Mouse (Mus musculus): ENCODE measurements around the gene Eya2. TPM values are rescaled to one million over a fixed set of nuclear protein-coding genes. Genes with fewer than 3 reads are reported as not detected.
A peak's percentile ranks its signal among the peaks of the same experiment; 100 is the strongest.

Eya2 gene
- total RNA-seq, 1 experiment from 2014 or later = 3.8 TPM

- no peak for DNase-seq
Measured at GRCm38 (mm10) chr2:165595676-165596070, 841 bp downstream of the Eya2 start.

GRCm38 (mm10) chr2:165596141-165596540 lies 1.3 kb downstream of the Eya2 start:
- DNase-seq = no peak

GRCm38 (mm10) chr2:165597536-165597935 lies 2.7 kb downstream of the Eya2 start:
- DNase-seq = no peak

- DNase-seq = no peak
Measured at GRCm38 (mm10) chr2:165598139-165598538, 3.3 kb downstream of the Eya2 start.

- no peak for DNase-seq
Measured at GRCm38 (mm10) chr2:165599566-165599965, 4.7 kb downstream of the Eya2 start.

GRCm38 (mm10) chr2:165600926-165601325 lies 6.1 kb downstream of the Eya2 start:
- DNase-seq = no peak

- DNase-seq = no peak
Measured at GRCm38 (mm10) chr2:165601605-165602004, 6.8 kb downstream of the Eya2 start.

- DNase-seq = no peak
Measured at GRCm38 (mm10) chr2:165603775-165604174, 8.9 kb downstream of the Eya2 start.

- DNase-seq = no peak
Measured at GRCm38 (mm10) chr2:165611551-165612253, 16.9 kb downstream of the Eya2 start.

GRCm38 (mm10) chr2:165613741-165614339 lies 19.0 kb downstream of the Eya2 start:
- peak; percentile 24 for DNase-seq

GRCm38 (mm10) chr2:165621488-165621887 lies 26.7 kb downstream of the Eya2 start:
- no peak for DNase-seq

GRCm38 (mm10) chr2:165622596-165622995 lies 27.8 kb downstream of the Eya2 start:
- DNase-seq = no peak

GRCm38 (mm10) chr2:165626826-165627225 lies 32.0 kb downstream of the Eya2 start:
- no peak for DNase-seq

- DNase-seq = no peak
Measured at GRCm38 (mm10) chr2:165627974-165628373, 33.1 kb downstream of the Eya2 start.

- DNase-seq = peak; percentile 22
Measured at GRCm38 (mm10) chr2:165629900-165630299, 35.1 kb downstream of the Eya2 start.

GRCm38 (mm10) chr2:165633011-165633785 lies 38.4 kb downstream of the Eya2 start:
- DNase-seq = no peak

GRCm38 (mm10) chr2:165634481-165634880 lies 39.6 kb downstream of the Eya2 start:
- no peak for DNase-seq

- DNase-seq = no peak
Measured at GRCm38 (mm10) chr2:165639075-165639755, 44.4 kb downstream of the Eya2 start.

GRCm38 (mm10) chr2:165641909-165642505 lies 47.2 kb downstream of the Eya2 start:
- DNase-seq = no peak

GRCm38 (mm10) chr2:165643596-165643995 lies 48.8 kb downstream of the Eya2 start:
- no peak for DNase-seq

- DNase-seq = no peak
Measured at GRCm38 (mm10) chr2:165644057-165644456, 49.2 kb downstream of the Eya2 start.

- DNase-seq = no peak
Measured at GRCm38 (mm10) chr2:165651031-165651430, 56.2 kb downstream of the Eya2 start.

Measured in adrenal gland, postnatal 25 days (tissue).